Mouse (Mus musculus) heart, adult 2 months (tissue): Measurements from ENCODE around the gene St8sia1. TPM values are rescaled to one million over a fixed set of nuclear protein-coding genes. Genes with fewer than 3 reads are reported as not detected.

Source experiments
- DNase-seq, 2 experiments: peaks; one replicate each; pipeline ENCODE4 v3.0.0; 2021
- H3K27ac ChIP-seq: fragments of 200-600 bp; 2 replicates; pipeline ENCODE4 v1.8.1; 2022
- H3K27me3 ChIP-seq: fragments of 200-500 bp; 2 replicates; pipeline ENCODE4 v1.6.1; 2012; ENCODE audit warnings: mild to moderate bottlenecking, low read length, inconsistent platforms, mixed read lengths; ENCODE audit not compliant: control insufficient read depth, insufficient read depth
- H3K36me3 ChIP-seq: fragments of 200-500 bp; 2 replicates; pipeline ENCODE4 v1.6.1; 2012; ENCODE audit warnings: low read length, inconsistent platforms; ENCODE audit not compliant: control insufficient read depth, insufficient read depth
- H3K4me1 ChIP-seq: fragments of 200-500 bp; 2 replicates; pipeline ENCODE4 v1.6.1; 2011; ENCODE audit warnings: low read length; ENCODE audit not compliant: control insufficient read depth, insufficient read depth
- H3K4me3 ChIP-seq: fragments of 200-600 bp; 2 replicates; pipeline ENCODE4 v1.8.1; 2022
- H3K79me2 ChIP-seq: fragments of 200-500 bp; replicated peaks from 2 replicates; pipeline ENCODE4 v1.6.1; 2012; ENCODE audit warnings: mild to moderate bottlenecking, inconsistent platforms, low read length, moderate library complexity, mixed read lengths; ENCODE audit not compliant: control insufficient read depth, insufficient read depth
- H3K9ac ChIP-seq: fragments of 200-500 bp; 2 replicates; pipeline ENCODE4 v1.6.1; 2012; ENCODE audit warnings: low read depth, mild to moderate bottlenecking, control low read depth, inconsistent platforms, low read length, mixed read lengths
- CTCF ChIP-seq: fragments of 200-600 bp; IDR thresholded peaks from 2 replicates; pipeline ENCODE4 v1.8.1; 2022; ENCODE audit warnings: antibody characterized with exemption, mild to moderate bottlenecking, moderate library complexity
- EP300 ChIP-seq: fragments of 200-500 bp; IDR thresholded peaks from 2 replicates; pipeline ENCODE4 v1.6.1; 2011; ENCODE audit warnings: low read depth, low read length, control low read depth; ENCODE audit not compliant: insufficient read depth
- POLR2A ChIP-seq: fragments of 200-500 bp; IDR thresholded peaks from 2 replicates; pipeline ENCODE4 v1.6.1; 2011; ENCODE audit warnings: mild to moderate bottlenecking, low read depth, low read length, control low read depth; ENCODE audit not compliant: insufficient read depth
- WGBS: fragments of 180-500 bp; shearing (Covaris S2); methylation state at CpG from one replicate; pipeline ENCODE4 v1.1.7; 2018; 5-methylcytosine and 5-hydroxymethylcytosine counted together
- intact Hi-C: fragments of 180-260 bp; cut with DNase I; formaldehyde crosslinking; loops from one replicate; pipeline ENCODE4 v1.15.1; 2025
- polyA plus RNA-seq: library from polyadenylated mRNA; depleted of rRNA; stranded (reverse); fragments of >200 nt; gene quantifications from 2 replicates; pipeline ENCODE4 v1.2.3, GENCODE M21; 2012
- total RNA-seq, 2 experiments: library from RNA; stranded (reverse); gene quantifications; 2 replicates each; pipeline ENCODE4 v1.2.3; 2021

St8sia1 gene
- total and polyA plus RNA-seq, 3 experiments = 0.10 to 0.11 (median 0.10) TPM

GRCm38 (mm10) chr6:142948955-142949357 lies 15.3 kb downstream of the St8sia1 start:
- Histone ChIP-seq H3K27me3 (no peaks in the 10 kb centered on the region; the same call in 1 of the 2 replicates), H3K9ac (no peak overlapping the region), H3K4me1 (no peaks in the 10 kb centered on the region), H3K4me3 (no peak overlapping the region), H3K36me3 (no peaks in the 10 kb centered on the region), H3K79me2 (no peaks in the 10 kb centered on the region), H3K27ac (no peak overlapping the region)
- WGBS = 65% methylated on average over 5 of the region's 5 CpGs
- DNase-seq = no peak
- no peak for TF ChIP-seq CTCF
- TF ChIP-seq POLR2A = no peak
- no peak for TF ChIP-seq EP300
- intact Hi-C loops = no loop called here

GRCm38 (mm10) chr6:142947029-142947428 lies 17.2 kb downstream of the St8sia1 start:
- TF ChIP-seq EP300 (no peak), CTCF (no peak), POLR2A (no peak)
- 77% methylated on average over 6 of the region's 6 CpGs for WGBS
- no peaks in the 10 kb centered on the region for H3K79me2 ChIP-seq
- H3K4me3 ChIP-seq = no peak overlapping the region
- H3K27ac ChIP-seq = no peak overlapping the region
- no peak for DNase-seq
- intact Hi-C loops = no loop called here
- no peak overlapping the region for H3K9ac ChIP-seq
- no peaks in the 10 kb centered on the region; the same call in 1 of the 2 replicates for H3K27me3 ChIP-seq
- H3K4me1 ChIP-seq = no peaks in the 10 kb centered on the region
- H3K36me3 ChIP-seq = no peaks in the 10 kb centered on the region

GRCm38 (mm10) chr6:142946069-142946871 lies 18.0 kb downstream of the St8sia1 start:
- intact Hi-C loops = no loop called here
- no peak overlapping the region for H3K4me3 ChIP-seq
- H3K9ac ChIP-seq = no peak overlapping the region
- H3K79me2 ChIP-seq = no peaks in the 10 kb centered on the region
- H3K27me3 ChIP-seq = no peaks in the 10 kb centered on the region; the same call in 1 of the 2 replicates
- no peak for TF ChIP-seq CTCF
- no peak for TF ChIP-seq EP300
- TF ChIP-seq POLR2A = no peak
- no peak for DNase-seq
- no peaks in the 10 kb centered on the region for H3K4me1 ChIP-seq
- H3K36me3 ChIP-seq = no peaks in the 10 kb centered on the region
- WGBS = 55% methylated on average over 8 of the region's 8 CpGs
- no peak overlapping the region for H3K27ac ChIP-seq

- no peaks in the 10 kb centered on the region; the same call in 1 of the 2 replicates for H3K27me3 ChIP-seq
- H3K79me2 ChIP-seq = no peaks in the 10 kb centered on the region
- no peak for DNase-seq
- TF ChIP-seq CTCF (no peak), EP300 (no peak), POLR2A (no peak)
- intact Hi-C loops = no loop called here
- no peaks in the 10 kb centered on the region for H3K4me1 ChIP-seq
- H3K4me3 ChIP-seq = no peak overlapping the region
- H3K36me3 ChIP-seq = no peaks in the 10 kb centered on the region
- 76% methylated on average over 2 of the region's 2 CpGs for WGBS
- H3K9ac ChIP-seq = no peak overlapping the region
- H3K27ac ChIP-seq = no peak overlapping the region
These were observed 18.8 kb downstream of the St8sia1 start for GRCm38 (mm10) chr6:142945461-142945860.

- Histone ChIP-seq H3K4me1 (no peaks in the 10 kb centered on the region), H3K27ac (no peak overlapping the region), H3K27me3 (no peaks in the 10 kb centered on the region; the same call in 1 of the 2 replicates), H3K79me2 (no peaks in the 10 kb centered on the region), H3K36me3 (no peaks in the 10 kb centered on the region), H3K4me3 (no peak overlapping the region), H3K9ac (no peak overlapping the region)
- intact Hi-C loops = no loop called here
- no peak for TF ChIP-seq POLR2A
- TF ChIP-seq CTCF = no peak
- TF ChIP-seq EP300 = no peak
- WGBS = 91% methylated on average over 3 of the region's 3 CpGs
- no peak for DNase-seq
These were observed 19.8 kb downstream of the St8sia1 start for GRCm38 (mm10) chr6:142944470-142944869.

- H3K4me3 ChIP-seq = no peak overlapping the region
These were observed 20.8 kb downstream of the St8sia1 start for GRCm38 (mm10) chr6:142943419-142943818.

More at GRCm38 (mm10) chr6:142943419-142943818, 20.8 kb downstream of the St8sia1 start:
- Histone ChIP-seq H3K4me1 (no peaks in the 10 kb centered on the region), H3K27me3 (no peaks in the 10 kb centered on the region), H3K79me2 (no peaks in the 10 kb centered on the region), H3K27ac (no peak overlapping the region), H3K36me3 (no peaks in the 10 kb centered on the region), H3K9ac (no peak overlapping the region)
- intact Hi-C loops = no loop called here
- DNase-seq = no peak
- 82% methylated on average over 8 of the region's 8 CpGs for WGBS
- TF ChIP-seq POLR2A (no peak), EP300 (no peak), CTCF (no peak)
